Mouse (Mus musculus) limb, embryonic 13.5 days (tissue): Measurements from ENCODE around the gene Rbp1. TPM values are rescaled to one million over a fixed set of nuclear protein-coding genes. Genes with fewer than 3 reads are reported as not detected.

Experiments
- ATAC-seq: fragments of 200-750 bp; cut with Nextera tagmentation; 2 replicates; pipeline ENCODE4 v1.8.0; 2017; ENCODE audit warnings: low read depth, moderate number of reproducible peaks, moderate TSS enrichment; ENCODE audit not compliant: low FRiP score
- H3K27ac ChIP-seq: fragments of 300-500 bp; sonication (generic); 2 replicates; pipeline ENCODE4 v1.5.1; 2015; ENCODE audit warnings: inconsistent platforms, mild to moderate bottlenecking, moderate library complexity
- H3K27me3 ChIP-seq: fragments of 300-500 bp; sonication (generic); 2 replicates; pipeline ENCODE4 v1.6.1; 2015; ENCODE audit warnings: mild to moderate bottlenecking, inconsistent platforms
- H3K36me3 ChIP-seq: fragments of 300-500 bp; sonication (generic); 2 replicates; pipeline ENCODE4 v1.6.1; 2015; ENCODE audit warnings: inconsistent platforms, mild to moderate bottlenecking, moderate library complexity
- H3K4me1 ChIP-seq: fragments of 300-500 bp; sonication (generic); 2 replicates; pipeline ENCODE4 v1.6.1; 2015; ENCODE audit warnings: inconsistent platforms
- H3K4me2 ChIP-seq: fragments of 300-500 bp; sonication (generic); replicated peaks from 2 replicates; pipeline ENCODE4 v1.6.1; 2015; ENCODE audit warnings: inconsistent platforms, mild to moderate bottlenecking, moderate library complexity
- H3K4me3 ChIP-seq: fragments of 300-500 bp; sonication (generic); 2 replicates; pipeline ENCODE4 v1.5.1; 2015; ENCODE audit warnings: moderate library complexity, mild to moderate bottlenecking, inconsistent platforms
- H3K9ac ChIP-seq: fragments of 300-500 bp; sonication (generic); 2 replicates; pipeline ENCODE4 v1.6.1; 2015; ENCODE audit warnings: mild to moderate bottlenecking, inconsistent platforms
- H3K9me3 ChIP-seq: fragments of 300-500 bp; sonication (generic); 2 replicates; pipeline ENCODE4 v1.6.1; 2016; ENCODE audit warnings: inconsistent platforms
- WGBS: fragments of 180-500 bp; shearing (Covaris S2); methylation state at CpG from one replicate; pipeline ENCODE4 v1.1.7; 2015; 5-methylcytosine and 5-hydroxymethylcytosine counted together
- polyA plus RNA-seq: library from polyadenylated mRNA; unstranded; fragments of >200 nt; fragmentation: Nextera tagmentation; extraction: Ambion mirVana; gene quantifications from 2 replicates; pipeline ENCODE4 v1.2.1, GENCODE M21; 2015

Rbp1 gene
- polyA plus RNA-seq, 1 experiment from 2014 or later, result 55.7 TPM

DNA sequence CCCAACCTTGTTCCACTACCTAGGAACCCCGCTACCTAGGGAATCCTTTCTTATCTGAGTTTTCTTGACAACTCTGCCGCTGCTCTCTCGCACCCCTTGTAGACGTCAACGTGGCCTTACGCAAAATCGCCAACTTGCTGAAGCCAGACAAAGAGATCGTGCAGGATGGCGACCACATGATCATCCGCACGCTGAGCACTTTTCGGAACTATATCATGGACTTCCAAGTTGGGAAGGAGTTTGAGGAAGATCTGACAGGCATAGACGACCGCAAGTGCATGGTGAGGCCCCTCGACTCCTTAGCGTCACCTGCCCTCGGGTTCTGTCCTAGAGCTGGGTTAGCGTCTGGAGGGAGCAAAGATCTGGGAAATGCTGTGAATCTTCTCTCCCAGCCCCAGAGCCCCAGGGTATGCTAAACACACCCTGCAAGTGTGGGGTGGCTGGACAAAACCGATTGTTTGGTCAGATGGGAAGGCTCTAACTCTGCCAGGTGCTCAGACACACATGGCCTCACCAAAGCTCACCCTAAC lies 2.7 kb downstream of the Rbp1 start:
- H3K27me3 ChIP-seq, result peaks cover 4% of the 10 kb centered on the region; the same call in 1 of the 2 replicates
- H3K4me3 ChIP-seq, result peak overlapping the region; percentile 64
- H3K4me1 ChIP-seq, result peaks cover 53% of the 10 kb centered on the region
- ATAC-seq, result no peak
- H3K27ac ChIP-seq, result no peak overlapping the region
- H3K9ac ChIP-seq, result peak overlapping the region; percentile 72
- H3K36me3 ChIP-seq, result no peaks in the 10 kb centered on the region
- H3K4me2 ChIP-seq, result peak overlapping the region; percentile 76
- WGBS, result 9% methylated on average over 19 of the region's 19 CpGs
- no peaks in the 10 kb centered on the region for H3K9me3 ChIP-seq

- H3K4me3 ChIP-seq, result no peak overlapping the region
- H3K27ac ChIP-seq, result no peak overlapping the region
- peaks cover 7% of the 10 kb centered on the region; the same call in 1 of the 2 replicates for H3K36me3 ChIP-seq
- ATAC-seq, result no peak
- H3K4me1 ChIP-seq, result peaks cover 66% of the 10 kb centered on the region
- WGBS, result 82% methylated on average over 4 of the region's 4 CpGs
- H3K9ac ChIP-seq, result no peak overlapping the region
- H3K27me3 ChIP-seq, result peaks cover 4% of the 10 kb centered on the region; the same call in 1 of the 2 replicates
- H3K9me3 ChIP-seq, result no peaks in the 10 kb centered on the region
- H3K4me2 ChIP-seq, result no peak overlapping the region
These were observed 5.3 kb downstream of the Rbp1 start for GRCm38 (mm10) chr9:98427906-98428517.

- Histone ChIP-seq H3K9me3 (no peaks in the 10 kb centered on the region), H3K9ac (no peak overlapping the region), H3K4me1 (peaks cover 68% of the 10 kb centered on the region), H3K4me3 (no peak overlapping the region), H3K27me3 (peaks cover 4% of the 10 kb centered on the region; the same call in 1 of the 2 replicates), H3K4me2 (no peak overlapping the region), H3K27ac (no peak overlapping the region; the same call in 1 of the 2 replicates), H3K36me3 (peaks cover 7% of the 10 kb centered on the region; the same call in 1 of the 2 replicates)
- no peak for ATAC-seq
- 69% methylated on average over 8 of the region's 8 CpGs for WGBS
These were observed 6.0 kb downstream of the Rbp1 start for GRCm38 (mm10) chr9:98428783-98429182.

- Histone ChIP-seq H3K4me2 (peak overlapping the region; percentile 35), H3K36me3 (peaks cover 11% of the 10 kb centered on the region; the same call in 1 of the 2 replicates), H3K4me1 (peaks cover 61% of the 10 kb centered on the region), H3K9me3 (no peaks in the 10 kb centered on the region), H3K4me3 (no peak overlapping the region), H3K27me3 (peaks cover 4% of the 10 kb centered on the region; the same call in 1 of the 2 replicates), H3K27ac (peak overlapping the region; percentile 52), H3K9ac (no peak overlapping the region)
- ATAC-seq, result peak; percentile 38; the same call in 1 of the 2 replicates
- 29% methylated on average over 7 of the region's 7 CpGs for WGBS
These were observed 7.0 kb downstream of the Rbp1 start for GRCm38 (mm10) chr9:98429806-98430205.

- H3K4me2 ChIP-seq, result no peak overlapping the region
These were observed 7.8 kb downstream of the Rbp1 start for GRCm38 (mm10) chr9:98430528-98430927.

GRCm38 (mm10) chr9:98433021-98433420 lies 10.3 kb downstream of the Rbp1 start:
- Histone ChIP-seq H3K9me3 (no peaks in the 10 kb centered on the region), H3K9ac (no peak overlapping the region), H3K36me3 (peaks cover 21% of the 10 kb centered on the region), H3K27me3 (no peaks in the 10 kb centered on the region), H3K4me3 (no peak overlapping the region), H3K4me2 (no peak overlapping the region), H3K4me1 (peaks cover 38% of the 10 kb centered on the region), H3K27ac (no peak overlapping the region)
- no peak for ATAC-seq
- 58% methylated on average over 2 of the region's 2 CpGs for WGBS

More at GRCm38 (mm10) chr9:98430528-98430927, 7.8 kb downstream of the Rbp1 start:
- peak overlapping the region; percentile 16; the same call in 1 of the 2 replicates for H3K27ac ChIP-seq
- ATAC-seq, result no peak
- peaks cover 4% of the 10 kb centered on the region; the same call in 1 of the 2 replicates for H3K27me3 ChIP-seq
- no peaks in the 10 kb centered on the region for H3K9me3 ChIP-seq
- no peak overlapping the region for H3K4me3 ChIP-seq
- H3K4me1 ChIP-seq, result peaks cover 60% of the 10 kb centered on the region
- 34% methylated on average over 3 of the region's 3 CpGs for WGBS
- no peak overlapping the region for H3K9ac ChIP-seq
- peaks cover 11% of the 10 kb centered on the region; the same call in 1 of the 2 replicates for H3K36me3 ChIP-seq

DNA sequence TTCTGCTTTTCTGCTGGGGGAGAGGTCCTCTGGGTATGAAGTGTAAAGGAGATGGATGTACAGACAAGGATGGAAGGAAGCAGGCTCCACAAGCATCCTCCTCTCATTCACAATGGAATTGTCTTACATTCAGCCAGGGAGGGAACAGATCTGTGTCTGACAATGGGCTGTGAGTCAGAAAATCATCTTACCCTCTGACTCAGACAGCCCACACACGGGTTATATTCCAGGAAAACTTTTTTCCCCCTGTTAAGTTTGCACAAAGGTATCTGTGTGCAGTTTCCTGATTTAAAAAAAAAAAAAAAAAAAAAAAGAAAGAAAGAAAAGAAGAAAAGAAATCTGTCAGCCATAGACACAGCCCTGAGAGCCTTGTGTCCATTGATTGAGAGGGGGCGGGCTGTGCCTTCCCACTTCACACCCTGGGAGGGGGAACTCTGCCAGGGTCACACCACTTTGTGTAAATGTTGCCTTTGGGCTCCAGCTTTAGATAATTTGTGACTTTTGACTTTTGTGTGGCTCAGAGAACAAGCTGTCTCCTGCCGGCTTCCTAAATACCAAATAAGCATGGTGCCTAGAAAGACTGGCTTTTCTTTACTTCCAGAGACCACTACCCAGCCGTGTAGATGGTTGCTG lies 11.3 kb downstream of the Rbp1 start:
- peaks cover 21% of the 10 kb centered on the region for H3K36me3 ChIP-seq
- no peak overlapping the region for H3K27ac ChIP-seq
- H3K4me1 ChIP-seq, result peaks cover 29% of the 10 kb centered on the region
- no peak overlapping the region for H3K9ac ChIP-seq
- H3K4me2 ChIP-seq, result no peak overlapping the region
- no peaks in the 10 kb centered on the region for H3K27me3 ChIP-seq
- 38% methylated on average over 4 of the region's 4 CpGs for WGBS
- H3K9me3 ChIP-seq, result no peaks in the 10 kb centered on the region
- H3K4me3 ChIP-seq, result no peak overlapping the region
- no peak for ATAC-seq

DNA sequence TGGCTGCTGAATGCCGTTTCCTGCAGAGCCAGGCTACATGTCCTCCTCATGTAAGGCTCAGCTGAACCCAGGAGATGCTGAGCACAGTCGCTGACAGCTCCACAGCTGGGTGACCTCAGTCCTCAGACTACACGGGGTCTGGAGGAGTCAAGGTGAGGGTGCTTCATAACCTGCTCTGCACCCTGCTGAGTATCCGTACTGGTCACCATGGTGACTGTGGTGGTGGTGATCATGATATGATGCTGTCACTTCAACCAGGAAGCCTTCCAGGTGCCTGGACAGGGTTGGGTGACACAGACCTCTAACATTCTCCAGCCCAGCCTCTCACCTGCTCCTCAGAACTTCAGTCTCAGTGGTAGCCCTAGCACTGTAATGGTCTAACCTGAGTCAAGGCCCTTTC lies 15.1 kb downstream of the Rbp1 start:
- Histone ChIP-seq H3K4me1 (0 out of 2 replicates have a peak, but pooled peaks cover 4% of the 10 kb centered on the region), H3K27ac (no peak overlapping the region), H3K27me3 (no peaks in the 10 kb centered on the region), H3K36me3 (peaks cover 17% of the 10 kb centered on the region), H3K9ac (no peak overlapping the region), H3K9me3 (no peaks in the 10 kb centered on the region), H3K4me3 (no peak overlapping the region), H3K4me2 (no peak overlapping the region)
- no peak for ATAC-seq
- 87% methylated on average over 4 of the region's 4 CpGs for WGBS

GRCm38 (mm10) chr9:98439091-98439490 lies 16.3 kb downstream of the Rbp1 start:
- no peak overlapping the region for H3K9ac ChIP-seq
- ATAC-seq, result no peak
- 77% methylated on average over 3 of the region's 3 CpGs for WGBS
- no peaks in the 10 kb centered on the region for H3K4me1 ChIP-seq
- H3K4me2 ChIP-seq, result no peak overlapping the region
- no peaks in the 10 kb centered on the region for H3K9me3 ChIP-seq
- no peaks in the 10 kb centered on the region for H3K27me3 ChIP-seq
- peaks cover 17% of the 10 kb centered on the region for H3K36me3 ChIP-seq
- H3K27ac ChIP-seq, result no peak overlapping the region
- no peak overlapping the region for H3K4me3 ChIP-seq

DNA sequence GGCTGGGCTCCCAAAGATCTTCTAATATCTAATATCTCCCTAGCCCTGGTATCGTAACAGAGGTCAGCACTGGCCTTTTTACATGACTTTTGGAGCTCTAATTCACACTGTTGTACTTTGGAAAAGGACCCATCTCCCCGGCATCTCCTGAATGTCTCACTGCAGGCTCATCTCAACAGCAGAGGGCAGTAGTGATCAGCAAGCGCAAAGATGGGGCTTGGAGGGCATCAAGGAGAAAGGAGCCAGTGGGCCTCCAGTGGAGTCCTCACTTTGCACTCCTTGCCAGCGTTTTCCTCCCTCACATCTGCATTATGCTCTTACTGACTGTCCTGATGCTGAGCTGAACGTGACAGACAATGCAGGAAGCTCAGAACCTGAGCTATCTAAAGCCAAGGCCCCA lies 19.9 kb downstream of the Rbp1 start:
- no peak overlapping the region for H3K9ac ChIP-seq
- H3K27me3 ChIP-seq, result no peaks in the 10 kb centered on the region
- 55% methylated on average over 5 of the region's 5 CpGs for WGBS
- H3K9me3 ChIP-seq, result no peaks in the 10 kb centered on the region
- no peak overlapping the region for H3K4me2 ChIP-seq
- no peaks in the 10 kb centered on the region for H3K4me1 ChIP-seq
- H3K27ac ChIP-seq, result no peak overlapping the region
- H3K36me3 ChIP-seq, result peaks cover 34% of the 10 kb centered on the region
- H3K4me3 ChIP-seq, result no peak overlapping the region
- no peak for ATAC-seq

- no peak overlapping the region for H3K27ac ChIP-seq
- H3K36me3 ChIP-seq, result peaks cover 30% of the 10 kb centered on the region
- H3K9me3 ChIP-seq, result no peaks in the 10 kb centered on the region
- no peaks in the 10 kb centered on the region for H3K4me1 ChIP-seq
- ATAC-seq, result no peak
- H3K9ac ChIP-seq, result no peak overlapping the region
- H3K27me3 ChIP-seq, result no peaks in the 10 kb centered on the region
- H3K4me3 ChIP-seq, result no peak overlapping the region
- 81% methylated on average over 9 of the region's 9 CpGs for WGBS
- no peak overlapping the region for H3K4me2 ChIP-seq
These were observed 22.8 kb downstream of the Rbp1 start for GRCm38 (mm10) chr9:98445359-98446149.

GRCm38 (mm10) chr9:98450976-98451375 lies 28.2 kb downstream of the Rbp1 start:
- Histone ChIP-seq H3K36me3 (peaks cover 9% of the 10 kb centered on the region; the same call in 1 of the 2 replicates), H3K27me3 (no peaks in the 10 kb centered on the region), H3K4me2 (no peak overlapping the region), H3K27ac (no peak overlapping the region), H3K9me3 (no peaks in the 10 kb centered on the region), H3K4me1 (no peaks in the 10 kb centered on the region), H3K4me3 (no peak overlapping the region), H3K9ac (no peak overlapping the region)
- WGBS, result 64% methylated on average over 1 of the region's 1 CpGs
- ATAC-seq, result no peak
